Mouse (Mus musculus): ENCODE results near the gene Mboat1. TPM values are rescaled to one million over a fixed set of nuclear protein-coding genes. Genes with fewer than 3 reads are reported as not detected.

The Mboat1 gene
- polyA plus RNA-seq, 1 experiment from 2014 or later: 98.7 TPM

DNA sequence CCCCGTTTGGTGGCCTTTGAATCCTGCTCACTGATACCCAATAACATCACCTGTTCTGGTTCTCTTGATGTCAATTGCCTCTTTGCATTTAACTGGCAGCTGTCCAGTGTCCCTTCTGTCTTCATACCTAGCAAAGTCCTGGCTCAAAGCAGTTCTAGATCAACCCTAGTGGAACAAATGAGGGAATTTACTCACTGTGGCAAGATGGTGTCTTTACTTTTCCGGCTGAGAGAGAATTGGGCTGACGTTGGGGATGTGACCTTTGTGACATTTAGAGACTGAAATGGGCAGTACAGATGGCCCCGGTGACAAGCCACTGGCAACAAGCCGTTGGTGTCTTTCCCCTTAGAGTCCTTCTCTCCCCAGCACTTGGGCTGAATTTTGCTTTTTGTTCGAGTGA lies 118.1 kb downstream of the Mboat1 start:
- Histone ChIP-seq H3K36me3 (ENCODE audit: control insufficient read depth, insufficient read depth, low read length) (no peaks in the 10 kb centered on the region), H3K4me3 (ENCODE audit: low read depth, low read length) (no peak overlapping the region), H3K27me3 (ENCODE audit: control insufficient read depth, insufficient read depth, low read length) (no peaks in the 10 kb centered on the region), H3K27ac (replicated peaks) (no peak overlapping the region), H3K4me1 (replicated peaks; ENCODE audit: control insufficient read depth, insufficient read depth) (no peaks in the 10 kb centered on the region; the same call in 1 of the 2 replicates), H3K9ac (ENCODE audit: low read length) (no peak overlapping the region), H3K4me2 (replicated peaks; ENCODE audit: low read depth) (no peak overlapping the region), H3K9me3 (ENCODE audit: control insufficient read depth, low read length) (no peaks in the 10 kb centered on the region)
- TF ChIP-seq CTCF (IDR thresholded peaks at IDR 0.05; ENCODE audit: low read depth) (no peak), EP300 (optimal IDR thresholded peaks at IDR 0.05) (no peak)
- ATAC-seq (ENCODE audit: low FRiP score, low TSS enrichment) (no peak), DNase-seq (ENCODE audit: low spot score) (no peak)
- 84% methylated on average over 6 of the region's 6 CpGs for WGBS

DNA sequence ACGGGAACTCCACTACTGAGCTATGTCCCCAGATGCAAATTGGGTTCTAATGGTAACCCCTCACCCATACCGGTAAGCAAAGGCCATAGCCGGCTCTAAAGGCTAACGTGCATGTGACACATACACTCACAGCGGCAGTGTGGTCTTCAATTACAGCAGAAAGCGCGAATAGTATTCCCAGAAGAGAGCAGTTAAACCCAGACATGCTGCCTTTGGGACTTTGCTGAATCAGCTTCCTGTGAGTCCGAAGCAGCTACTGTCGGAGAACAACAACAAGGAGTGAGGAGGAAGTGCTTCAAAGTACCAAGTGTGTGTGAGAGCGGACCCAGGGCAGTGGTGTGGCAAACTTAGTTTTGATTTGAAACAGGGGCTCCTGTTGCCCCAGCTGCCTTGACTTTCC lies 122.5 kb downstream of the Mboat1 start:
- WGBS: 81% methylated on average over 10 of the region's 10 CpGs
- ATAC-seq (ENCODE audit: low FRiP score, low TSS enrichment) (no peak), DNase-seq (ENCODE audit: low spot score) (no peak)
- Histone ChIP-seq H3K27me3 (ENCODE audit: control insufficient read depth, insufficient read depth, low read length) (no peaks in the 10 kb centered on the region), H3K4me3 (ENCODE audit: low read depth, low read length) (no peak overlapping the region), H3K4me2 (replicated peaks; ENCODE audit: low read depth) (no peak overlapping the region), H3K36me3 (ENCODE audit: control insufficient read depth, insufficient read depth, low read length) (no peaks in the 10 kb centered on the region), H3K9me3 (ENCODE audit: control insufficient read depth, low read length) (no peaks in the 10 kb centered on the region), H3K9ac (ENCODE audit: low read length) (no peak overlapping the region), H3K4me1 (replicated peaks; ENCODE audit: control insufficient read depth, insufficient read depth) (no peaks in the 10 kb centered on the region), H3K27ac (replicated peaks) (no peak overlapping the region)
- TF ChIP-seq EP300 (optimal IDR thresholded peaks at IDR 0.05) (no peak), CTCF (IDR thresholded peaks at IDR 0.05; ENCODE audit: low read depth) (no peak)

DNA sequence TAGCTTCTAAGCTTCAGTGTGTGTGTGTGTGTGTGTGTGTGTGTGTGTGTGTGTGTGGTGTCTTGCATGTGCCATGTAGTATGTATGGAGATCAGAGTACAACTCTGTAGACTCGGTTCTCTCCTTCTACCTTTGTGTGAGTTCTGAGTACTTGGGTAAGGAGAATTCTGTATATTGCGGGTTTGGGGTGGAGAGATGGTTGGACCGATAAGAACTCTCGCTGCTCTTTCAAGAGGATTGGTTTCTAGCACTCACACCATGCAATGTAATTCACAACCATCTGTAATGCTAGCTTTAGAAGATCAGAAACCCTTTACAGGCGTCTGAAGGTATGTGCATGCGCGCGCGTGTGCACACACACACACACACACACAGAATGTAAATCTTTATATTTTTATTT lies 123.0 kb downstream of the Mboat1 start:
- H3K9me3 ChIP-seq (ENCODE audit: control insufficient read depth, low read length): no peaks in the 10 kb centered on the region
- H3K27me3 ChIP-seq (ENCODE audit: control insufficient read depth, insufficient read depth, low read length): no peaks in the 10 kb centered on the region
- 83% methylated on average over 9 of the region's 9 CpGs for WGBS
- H3K36me3 ChIP-seq (ENCODE audit: control insufficient read depth, insufficient read depth, low read length): no peaks in the 10 kb centered on the region
- ATAC-seq (ENCODE audit: low FRiP score, low TSS enrichment): no peak
- TF ChIP-seq EP300 (optimal IDR thresholded peaks at IDR 0.05) (no peak), CTCF (IDR thresholded peaks at IDR 0.05; ENCODE audit: low read depth) (no peak)
- H3K4me2 ChIP-seq (replicated peaks; ENCODE audit: low read depth): no peak overlapping the region
- no peak for DNase-seq (ENCODE audit: low spot score)
- H3K27ac ChIP-seq (replicated peaks): no peak overlapping the region
- H3K4me1 ChIP-seq (replicated peaks; ENCODE audit: control insufficient read depth, insufficient read depth): no peaks in the 10 kb centered on the region
- H3K4me3 ChIP-seq (ENCODE audit: low read depth, low read length): no peak overlapping the region
- H3K9ac ChIP-seq (ENCODE audit: low read length): no peak overlapping the region

DNA sequence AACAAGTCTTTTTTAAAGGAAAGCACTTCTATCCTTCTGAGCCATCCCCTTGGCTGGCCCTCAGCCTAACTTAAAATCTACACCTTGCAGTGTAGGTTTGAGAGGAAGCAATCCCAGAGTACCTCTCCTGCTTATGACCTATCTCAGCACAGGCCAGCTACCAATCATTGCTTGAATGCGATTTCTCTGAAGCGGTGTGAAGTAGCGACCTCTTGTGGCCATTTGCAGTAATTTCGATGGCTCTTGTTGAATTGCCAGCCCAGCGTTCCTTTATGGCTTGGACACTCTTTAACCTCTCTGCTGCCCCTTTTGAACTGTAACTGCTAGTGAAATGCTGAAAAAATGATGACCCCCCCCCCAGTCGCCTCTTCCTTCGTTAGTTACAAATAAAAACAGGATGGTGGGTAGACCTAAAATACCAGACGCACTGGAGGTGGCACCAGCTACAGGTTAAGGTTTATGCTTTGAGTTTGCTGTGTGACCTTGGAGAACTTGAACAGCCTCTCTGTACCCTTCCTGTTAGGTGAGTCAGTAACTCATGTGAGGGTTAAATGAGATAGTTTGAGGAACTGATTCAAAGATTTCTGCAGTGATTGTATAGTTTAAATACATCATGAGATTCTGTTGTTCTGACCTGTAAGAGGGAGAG lies 123.7 kb downstream of the Mboat1 start:
- no peaks in the 10 kb centered on the region for H3K27me3 ChIP-seq (ENCODE audit: control insufficient read depth, insufficient read depth, low read length)
- WGBS: 12% methylated on average over 8 of the region's 8 CpGs
- H3K4me1 ChIP-seq (replicated peaks; ENCODE audit: control insufficient read depth, insufficient read depth): no peaks in the 10 kb centered on the region
- ATAC-seq (ENCODE audit: low FRiP score, low TSS enrichment): peak; percentile 71
- no peaks in the 10 kb centered on the region for H3K9me3 ChIP-seq (ENCODE audit: control insufficient read depth, low read length)
- H3K9ac ChIP-seq (ENCODE audit: low read length): no peak overlapping the region
- H3K4me2 ChIP-seq (replicated peaks; ENCODE audit: low read depth): no peak overlapping the region
- H3K27ac ChIP-seq (replicated peaks): no peak overlapping the region
- DNase-seq (ENCODE audit: low spot score): peak; percentile 80
- TF ChIP-seq EP300 (optimal IDR thresholded peaks at IDR 0.05): no peak
- TF ChIP-seq CTCF (IDR thresholded peaks at IDR 0.05; ENCODE audit: low read depth): peak; percentile 94
- H3K4me3 ChIP-seq (ENCODE audit: low read depth, low read length): no peak overlapping the region
- H3K36me3 ChIP-seq (ENCODE audit: control insufficient read depth, insufficient read depth, low read length): no peaks in the 10 kb centered on the region

DNA sequence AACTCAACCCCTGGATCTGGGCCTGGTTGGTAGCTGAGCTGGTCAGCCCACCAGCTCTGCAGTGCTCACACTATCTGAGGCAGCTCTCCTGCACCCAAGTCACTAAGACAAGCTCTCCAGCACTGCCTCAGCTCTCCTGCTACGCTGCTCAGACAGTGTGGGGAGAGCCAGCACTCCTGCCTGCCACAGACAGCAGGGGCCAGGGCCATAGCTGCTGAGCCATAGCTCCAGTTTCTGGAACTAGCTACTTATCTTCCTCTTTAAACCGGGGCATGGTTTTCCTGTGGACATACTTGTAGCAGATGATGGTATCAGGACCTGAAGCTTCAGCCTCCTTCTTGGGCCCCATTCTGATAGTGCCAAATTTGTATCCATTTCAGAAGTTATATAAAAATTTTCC lies 127.4 kb downstream of the Mboat1 start:
- no peak overlapping the region for H3K27ac ChIP-seq (replicated peaks)
- TF ChIP-seq CTCF (IDR thresholded peaks at IDR 0.05; ENCODE audit: low read depth) (no peak), EP300 (optimal IDR thresholded peaks at IDR 0.05) (no peak)
- 86% methylated on average over 2 of the region's 2 CpGs for WGBS
- H3K4me2 ChIP-seq (replicated peaks; ENCODE audit: low read depth): no peak overlapping the region
- DNase-seq (ENCODE audit: low spot score): no peak
- H3K36me3 ChIP-seq (ENCODE audit: control insufficient read depth, insufficient read depth, low read length): no peaks in the 10 kb centered on the region
- 0 out of 2 replicates have a peak, but pooled peaks have one; percentile 39 for ATAC-seq (ENCODE audit: low FRiP score, low TSS enrichment)
- H3K4me1 ChIP-seq (replicated peaks; ENCODE audit: control insufficient read depth, insufficient read depth): no peaks in the 10 kb centered on the region
- no peak overlapping the region for H3K4me3 ChIP-seq (ENCODE audit: low read depth, low read length)
- H3K27me3 ChIP-seq (ENCODE audit: control insufficient read depth, insufficient read depth, low read length): no peaks in the 10 kb centered on the region
- no peak overlapping the region for H3K9ac ChIP-seq (ENCODE audit: low read length)
- H3K9me3 ChIP-seq (ENCODE audit: control insufficient read depth, low read length): no peaks in the 10 kb centered on the region

DNA sequence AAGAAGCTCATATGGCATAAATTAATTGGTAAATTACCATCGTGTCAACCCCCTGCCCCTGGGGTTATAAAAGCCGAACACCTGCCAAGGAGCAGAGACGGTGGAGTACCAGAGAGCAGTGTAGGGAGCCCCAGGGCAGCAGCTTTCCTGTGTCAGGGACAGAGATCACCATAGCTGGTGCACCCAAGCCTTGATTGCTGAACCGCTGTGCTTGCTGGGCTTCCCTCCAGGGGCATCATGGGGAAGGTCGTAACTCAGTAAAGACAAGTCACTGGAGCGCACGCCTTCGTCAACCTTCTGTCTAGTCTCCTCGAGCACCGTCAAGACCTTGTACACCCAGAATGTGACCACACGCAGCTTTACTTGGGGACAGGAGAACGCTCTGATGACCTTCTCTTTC lies 128.0 kb downstream of the Mboat1 start:
- ATAC-seq (ENCODE audit: low FRiP score, low TSS enrichment): no peak
- H3K4me1 ChIP-seq (replicated peaks; ENCODE audit: control insufficient read depth, insufficient read depth): no peaks in the 10 kb centered on the region
- H3K36me3 ChIP-seq (ENCODE audit: control insufficient read depth, insufficient read depth, low read length): no peaks in the 10 kb centered on the region
- H3K9ac ChIP-seq (ENCODE audit: low read length): no peak overlapping the region
- no peak overlapping the region for H3K4me2 ChIP-seq (replicated peaks; ENCODE audit: low read depth)
- H3K4me3 ChIP-seq (ENCODE audit: low read depth, low read length): no peak overlapping the region
- H3K27me3 ChIP-seq (ENCODE audit: control insufficient read depth, insufficient read depth, low read length): no peaks in the 10 kb centered on the region
- no peak for DNase-seq (ENCODE audit: low spot score)
- WGBS: 75% methylated on average over 12 of the region's 12 CpGs
- H3K27ac ChIP-seq (replicated peaks): no peak overlapping the region
- TF ChIP-seq CTCF (IDR thresholded peaks at IDR 0.05; ENCODE audit: low read depth) (no peak), EP300 (optimal IDR thresholded peaks at IDR 0.05) (no peak)
- no peaks in the 10 kb centered on the region for H3K9me3 ChIP-seq (ENCODE audit: control insufficient read depth, low read length)
